Mouse (Mus musculus): ENCODE results near the gene Ptger3. TPM values are rescaled to one million over a fixed set of nuclear protein-coding genes. Genes with fewer than 3 reads are reported as not detected.

The Ptger3 gene
- polyA plus RNA-seq (2014; fragmentation: Nextera tagmentation; extraction: Ambion mirVana): 2.0 and 2.7 TPM in 2 replicates

DNA sequence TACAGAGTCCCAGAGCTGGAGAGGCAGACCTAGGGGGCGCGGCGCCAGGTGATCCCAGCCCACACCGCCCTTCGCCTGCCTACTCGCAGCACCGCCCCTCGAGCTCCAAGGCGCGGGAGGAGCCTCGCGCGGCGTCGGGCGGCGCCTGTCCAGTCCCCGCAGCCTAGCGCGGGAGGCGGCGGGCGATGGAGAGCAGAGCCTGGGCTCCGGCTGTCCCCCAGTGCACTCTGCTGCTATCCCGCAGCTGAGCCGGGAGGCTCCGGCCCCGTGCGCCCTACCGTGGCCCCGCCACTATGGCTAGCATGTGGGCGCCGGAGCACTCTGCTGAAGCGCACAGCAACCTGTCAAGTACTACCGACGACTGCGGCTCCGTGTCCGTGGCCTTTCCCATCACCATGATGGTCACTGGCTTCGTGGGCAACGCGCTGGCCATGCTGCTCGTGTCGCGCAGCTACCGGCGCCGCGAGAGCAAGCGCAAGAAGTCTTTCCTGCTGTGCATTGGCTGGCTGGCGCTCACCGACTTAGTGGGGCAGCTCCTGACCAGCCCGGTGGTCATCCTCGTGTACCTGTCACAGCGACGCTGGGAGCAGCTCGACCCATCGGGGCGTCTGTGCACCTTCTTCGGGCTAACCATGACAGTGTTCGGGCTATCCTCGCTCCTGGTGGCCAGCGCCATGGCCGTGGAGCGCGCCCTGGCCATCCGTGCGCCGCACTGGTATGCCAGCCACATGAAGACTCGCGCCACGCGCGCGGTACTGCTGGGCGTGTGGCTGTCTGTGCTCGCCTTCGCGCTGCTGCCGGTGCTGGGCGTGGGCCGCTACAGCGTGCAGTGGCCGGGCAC, at the start of gene Ptger3:
Ptger3 (plus strand) TSS at position 168 of the 841 bp plus-strand sequence.
- WGBS: 1% methylated on average over 84 of the region's 84 CpGs
- H3K27me3 ChIP-seq (ENCODE audit: control insufficient read depth, insufficient read depth, low read length): peaks cover 26% of the 10 kb centered on the region
- peak within 1 kb of the TSS; percentile 89 for H3K4me2 ChIP-seq (ENCODE audit: low read depth, low read length)
- no peaks in the 10 kb centered on the region for H3K9me3 ChIP-seq (replicated peaks; ENCODE audit: control insufficient read depth, low read length)
- peak within 1 kb of the TSS; percentile 2 for H3K9ac ChIP-seq (replicated peaks; ENCODE audit: low read length)
- H3K36me3 ChIP-seq (replicated peaks; ENCODE audit: control insufficient read depth, insufficient read depth, low read depth, low read length): no peaks in the 10 kb centered on the region
- no peak within 1 kb of the TSS for H3K27ac ChIP-seq (replicated peaks; ENCODE audit: low read depth, low read length)
- H3K4me1 ChIP-seq (ENCODE audit: control insufficient read depth, insufficient read depth, low read length): peaks cover 7% of the 10 kb centered on the region; the same call in 1 of the 2 replicates
- H3K4me3 ChIP-seq (ENCODE audit: low read depth, low read length): peak within 1 kb of the TSS; percentile 36
- DNase-seq (ENCODE audit: low spot score): peak; percentile 62
- peak; percentile 66 for ATAC-seq (replicated peaks; ENCODE audit: insufficient number of reproducible peaks, low FRiP score, low TSS enrichment, low read depth)

DNA sequence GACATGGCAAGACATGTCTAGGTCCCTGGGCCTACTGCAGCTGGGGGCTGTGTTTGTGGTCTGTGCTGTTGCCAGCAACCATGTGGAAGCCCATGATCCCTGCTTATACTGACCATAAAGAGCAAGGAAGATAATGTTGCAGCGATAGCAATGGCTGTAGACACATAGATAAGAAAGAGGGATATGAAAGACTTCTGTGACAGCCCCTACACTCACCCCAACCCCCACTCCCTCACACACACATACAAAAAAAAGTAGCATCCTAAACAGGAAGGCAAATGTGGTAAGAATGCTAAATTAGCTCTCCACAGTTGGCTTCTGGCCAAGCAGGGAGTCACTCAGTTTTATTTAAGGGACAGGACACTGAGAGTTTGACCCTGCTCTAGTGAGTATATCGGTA, 48.7 kb upstream of the Ptger3 start:
- ATAC-seq (replicated peaks; ENCODE audit: insufficient number of reproducible peaks, low FRiP score, low TSS enrichment, low read depth) (no peak), DNase-seq (ENCODE audit: low spot score) (no peak)
- WGBS: 85% methylated on average over 2 of the region's 2 CpGs

GRCm38 (mm10) chr3:157520433-157520832, 46.3 kb upstream of the Ptger3 start:
- no peak overlapping the region for H3K4me3 ChIP-seq (ENCODE audit: low read depth, low read length)
- peak; percentile 73 for DNase-seq (ENCODE audit: low spot score)
- no peaks in the 10 kb centered on the region for H3K9me3 ChIP-seq (replicated peaks; ENCODE audit: control insufficient read depth, low read length)
- ATAC-seq (replicated peaks; ENCODE audit: insufficient number of reproducible peaks, low FRiP score, low TSS enrichment, low read depth): peak; percentile 48; the same call in 1 of the 2 replicates
- H3K4me1 ChIP-seq (ENCODE audit: control insufficient read depth, insufficient read depth, low read length): no peaks in the 10 kb centered on the region
- H3K9ac ChIP-seq (replicated peaks; ENCODE audit: low read length): no peak overlapping the region
- WGBS: 4% methylated on average over 1 of the region's 1 CpGs
- no peaks in the 10 kb centered on the region for H3K27me3 ChIP-seq (ENCODE audit: control insufficient read depth, insufficient read depth, low read length)
- no peak overlapping the region for H3K27ac ChIP-seq (replicated peaks; ENCODE audit: low read depth, low read length)
- H3K36me3 ChIP-seq (replicated peaks; ENCODE audit: control insufficient read depth, insufficient read depth, low read depth, low read length): no peaks in the 10 kb centered on the region
- no peak overlapping the region for H3K4me2 ChIP-seq (ENCODE audit: low read depth, low read length)

More for the DNA sequence above, 48.7 kb upstream of the Ptger3 start:
- H3K4me3 ChIP-seq (ENCODE audit: low read depth, low read length): no peak overlapping the region
- no peaks in the 10 kb centered on the region for H3K27me3 ChIP-seq (ENCODE audit: control insufficient read depth, insufficient read depth, low read length)
- H3K36me3 ChIP-seq (replicated peaks; ENCODE audit: control insufficient read depth, insufficient read depth, low read depth, low read length): no peaks in the 10 kb centered on the region
- no peaks in the 10 kb centered on the region for H3K9me3 ChIP-seq (replicated peaks; ENCODE audit: control insufficient read depth, low read length)
- H3K4me1 ChIP-seq (ENCODE audit: control insufficient read depth, insufficient read depth, low read length): no peaks in the 10 kb centered on the region
- H3K27ac ChIP-seq (replicated peaks; ENCODE audit: low read depth, low read length): no peak overlapping the region
- H3K4me2 ChIP-seq (ENCODE audit: low read depth, low read length): no peak overlapping the region
- no peak overlapping the region for H3K9ac ChIP-seq (replicated peaks; ENCODE audit: low read length)

DNA sequence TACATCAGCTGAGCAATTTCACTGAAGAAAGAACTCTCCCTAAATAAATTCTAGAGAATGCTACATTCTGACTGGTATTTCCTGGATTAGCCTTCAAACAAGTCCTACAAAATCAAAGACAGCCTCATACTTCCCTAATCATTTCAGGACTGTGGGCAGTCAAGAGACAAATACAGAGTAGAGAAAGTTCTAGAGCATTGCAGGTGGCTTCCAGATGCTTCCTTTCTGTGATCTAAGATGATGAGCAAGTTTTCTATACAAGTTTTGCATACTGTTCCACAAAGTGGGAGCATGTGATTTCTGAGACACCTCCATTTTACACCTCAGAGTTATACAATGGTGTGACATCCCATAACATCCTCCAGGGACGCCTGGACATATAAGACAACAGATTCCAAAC, 42.9 kb upstream of the Ptger3 start:
- Histone ChIP-seq H3K9ac (replicated peaks; ENCODE audit: low read length) (no peak overlapping the region), H3K4me1 (ENCODE audit: control insufficient read depth, insufficient read depth, low read length) (no peaks in the 10 kb centered on the region), H3K27ac (replicated peaks; ENCODE audit: low read depth, low read length) (no peak overlapping the region), H3K4me3 (ENCODE audit: low read depth, low read length) (no peak overlapping the region), H3K4me2 (ENCODE audit: low read depth, low read length) (no peak overlapping the region), H3K27me3 (ENCODE audit: control insufficient read depth, insufficient read depth, low read length) (no peaks in the 10 kb centered on the region), H3K36me3 (replicated peaks; ENCODE audit: control insufficient read depth, insufficient read depth, low read depth, low read length) (no peaks in the 10 kb centered on the region), H3K9me3 (replicated peaks; ENCODE audit: control insufficient read depth, low read length) (no peaks in the 10 kb centered on the region)
- 32% methylated on average over 1 of the region's 1 CpGs for WGBS
- DNase-seq (ENCODE audit: low spot score) (no peak), ATAC-seq (replicated peaks; ENCODE audit: insufficient number of reproducible peaks, low FRiP score, low TSS enrichment, low read depth) (no peak)

- DNase-seq (ENCODE audit: low spot score) (no peak), ATAC-seq (replicated peaks; ENCODE audit: insufficient number of reproducible peaks, low FRiP score, low TSS enrichment, low read depth) (no peak)
- Histone ChIP-seq H3K9me3 (replicated peaks; ENCODE audit: control insufficient read depth, low read length) (no peaks in the 10 kb centered on the region), H3K36me3 (replicated peaks; ENCODE audit: control insufficient read depth, insufficient read depth, low read depth, low read length) (no peaks in the 10 kb centered on the region), H3K9ac (replicated peaks; ENCODE audit: low read length) (no peak overlapping the region), H3K4me2 (ENCODE audit: low read depth, low read length) (no peak overlapping the region), H3K4me3 (ENCODE audit: low read depth, low read length) (no peak overlapping the region), H3K4me1 (ENCODE audit: control insufficient read depth, insufficient read depth, low read length) (no peaks in the 10 kb centered on the region; the same call in 1 of the 2 replicates), H3K27me3 (ENCODE audit: control insufficient read depth, insufficient read depth, low read length) (peaks cover 8% of the 10 kb centered on the region), H3K27ac (replicated peaks; ENCODE audit: low read depth, low read length) (no peak overlapping the region)
- 80% methylated on average over 2 of the region's 2 CpGs for WGBS
Observed at GRCm38 (mm10) chr3:157531585-157531984, 35.1 kb upstream of the Ptger3 start.

DNA sequence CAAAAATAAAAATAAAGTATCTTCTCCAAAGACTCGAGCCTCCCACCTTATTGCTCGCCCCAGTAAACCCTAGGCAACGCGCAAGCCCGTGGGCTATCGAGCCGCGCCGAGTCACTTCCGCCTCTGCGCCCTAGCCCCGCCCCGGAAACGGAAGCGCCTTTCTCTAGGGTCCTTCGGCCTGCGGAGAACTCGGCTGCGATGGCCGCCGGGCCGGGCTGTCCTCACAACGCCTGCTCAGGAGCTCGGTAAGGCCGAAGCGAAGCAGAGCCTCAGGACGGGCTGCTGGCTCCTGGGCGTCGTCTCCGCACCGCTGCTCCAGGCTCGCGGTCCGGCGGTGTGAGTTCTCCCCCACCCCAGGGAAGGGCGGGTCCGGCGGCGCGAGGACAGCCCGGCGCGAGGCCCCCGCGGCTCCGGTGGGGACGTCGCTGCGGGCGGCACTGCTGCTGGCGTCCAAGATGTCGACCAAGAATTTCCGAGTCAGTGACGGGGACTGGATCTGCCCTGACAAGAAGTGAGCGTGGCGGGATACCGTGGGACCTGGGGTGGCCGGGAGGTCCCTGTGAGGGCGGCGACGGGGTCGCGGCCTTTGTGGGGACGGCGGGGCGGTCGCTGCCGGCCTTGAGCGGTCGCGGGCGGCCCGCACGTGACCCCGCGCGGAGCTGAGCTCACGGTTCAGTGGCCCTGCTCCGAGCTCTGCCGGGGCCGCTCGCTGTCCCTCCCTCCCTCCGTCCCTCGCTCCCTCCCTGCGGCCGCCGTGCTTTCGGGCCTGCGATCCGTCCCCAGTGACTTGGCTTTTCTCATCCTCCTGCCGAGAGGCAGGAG, 32.5 kb upstream of the Ptger3 start, which contains the start of gene Zranb2:
Zranb2 (plus strand) TSS at position 197 of the 822 bp plus-strand sequence.
- H3K27ac ChIP-seq (replicated peaks; ENCODE audit: low read depth, low read length): peak within 1 kb of the TSS; percentile 77
- H3K4me2 ChIP-seq (ENCODE audit: low read depth, low read length): peak within 1 kb of the TSS; percentile 54
- peak within 1 kb of the TSS; percentile 90 for H3K4me3 ChIP-seq (ENCODE audit: low read depth, low read length)
- peaks cover 8% of the 10 kb centered on the region for H3K27me3 ChIP-seq (ENCODE audit: control insufficient read depth, insufficient read depth, low read length)
- ATAC-seq (replicated peaks; ENCODE audit: insufficient number of reproducible peaks, low FRiP score, low TSS enrichment, low read depth) (peak; percentile 94), DNase-seq (ENCODE audit: low spot score) (peak; percentile 95)
- H3K36me3 ChIP-seq (replicated peaks; ENCODE audit: control insufficient read depth, insufficient read depth, low read depth, low read length): 0 out of 2 replicates have a peak, but pooled peaks cover 2% of the 10 kb centered on the region
- no peaks in the 10 kb centered on the region; the same call in 1 of the 2 replicates for H3K4me1 ChIP-seq (ENCODE audit: control insufficient read depth, insufficient read depth, low read length)
- peak within 1 kb of the TSS; percentile 96 for H3K9ac ChIP-seq (replicated peaks; ENCODE audit: low read length)
- no peaks in the 10 kb centered on the region for H3K9me3 ChIP-seq (replicated peaks; ENCODE audit: control insufficient read depth, low read length)
- WGBS: under 1% methylated on average over 75 of the region's 91 CpGs

DNA sequence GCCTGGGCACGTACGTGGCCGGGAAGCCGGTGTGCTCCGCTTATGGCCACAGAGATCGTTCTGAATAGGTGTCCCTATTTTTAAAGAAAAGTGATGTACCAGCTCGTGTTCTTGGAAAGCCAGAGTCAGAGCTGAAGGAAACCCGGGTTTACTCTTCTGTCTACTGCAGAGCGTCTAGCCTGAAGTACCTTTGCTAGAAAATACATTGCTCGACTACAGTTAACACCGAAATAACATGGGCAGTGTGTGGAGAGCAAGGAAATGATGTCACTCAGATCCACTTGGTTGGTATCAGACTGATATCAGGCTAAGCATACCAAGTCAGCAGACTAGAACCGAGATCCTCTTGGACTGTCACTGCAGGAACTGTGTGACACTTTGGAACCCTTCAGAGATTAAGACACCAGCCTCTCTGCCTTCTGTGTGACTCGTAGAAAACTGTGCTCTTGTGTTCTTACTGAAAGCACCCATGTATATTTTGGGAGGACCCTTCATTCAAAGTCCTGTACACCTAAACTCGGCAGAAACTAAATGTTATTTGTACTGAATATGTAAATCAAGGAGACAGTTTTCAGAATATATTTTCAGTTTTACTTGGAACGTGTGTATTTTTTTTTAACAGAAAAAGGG, 31.8 kb upstream of the Ptger3 start:
- Histone ChIP-seq H3K9me3 (replicated peaks; ENCODE audit: control insufficient read depth, low read length) (no peaks in the 10 kb centered on the region), H3K4me3 (ENCODE audit: low read depth, low read length) (peak overlapping the region; percentile 90), H3K4me1 (ENCODE audit: control insufficient read depth, insufficient read depth, low read length) (no peaks in the 10 kb centered on the region; the same call in 1 of the 2 replicates), H3K9ac (replicated peaks; ENCODE audit: low read length) (peak overlapping the region; percentile 96), H3K27ac (replicated peaks; ENCODE audit: low read depth, low read length) (peak overlapping the region; percentile 77), H3K4me2 (ENCODE audit: low read depth, low read length) (peak overlapping the region; percentile 54), H3K36me3 (replicated peaks; ENCODE audit: control insufficient read depth, insufficient read depth, low read depth, low read length) (0 out of 2 replicates have a peak, but pooled peaks cover 2% of the 10 kb centered on the region), H3K27me3 (ENCODE audit: control insufficient read depth, insufficient read depth, low read length) (peaks cover 6% of the 10 kb centered on the region; the same call in 1 of the 2 replicates)
- WGBS: 5% methylated on average over 15 of the region's 15 CpGs
- peak; percentile 4; the same call in 1 of the 2 replicates for ATAC-seq (replicated peaks; ENCODE audit: insufficient number of reproducible peaks, low FRiP score, low TSS enrichment, low read depth)
- DNase-seq (ENCODE audit: low spot score): peak; percentile 29

Measured in embryonic facial prominence, embryonic 11.5 days (tissue).